Mouse (Mus musculus) layer of hippocampus, postnatal 25 days (tissue): Measurements from ENCODE around the gene Ranbp17. TPM values are rescaled to one million over a fixed set of nuclear protein-coding genes. Genes with fewer than 3 reads are reported as not detected.

Experiments used
- total RNA-seq, 2 experiments: library from RNA; stranded (reverse); gene quantifications; 2 replicates each; pipeline ENCODE4 v1.2.3; 2021

The Ranbp17 gene
- total RNA-seq, 2 experiments from 2014 or later: 8.1 to 9.8 TPM

Other genes starting within 250 kb of the Ranbp17 start
- gene Gm12117, start 237.0 kb downstream of the Ranbp17 start, total RNA-seq: not detected
- not detected for gene Gabrp, start 65.2 kb upstream of the Ranbp17 start, total RNA-seq
- not detected for gene D130052B06Rik, start 85.6 kb upstream of the Ranbp17 start, total RNA-seq